Mouse (Mus musculus) intestine, embryonic 16.5 days (tissue): ENCODE data around the gene Snx10. TPM values are rescaled to one million over a fixed set of nuclear protein-coding genes. Genes with fewer than 3 reads are reported as not detected.

Source experiments
- ATAC-seq: fragments of 200-750 bp; cut with Nextera tagmentation; 2 replicates; pipeline ENCODE4 v1.8.0; 2017; ENCODE audit warnings: moderate TSS enrichment, moderate library complexity
- H3K27ac ChIP-seq: fragments of 300-500 bp; sonication (generic); 2 replicates; pipeline ENCODE4 v1.5.1; 2014; ENCODE audit warnings: mild to moderate bottlenecking, low read length
- H3K27me3 ChIP-seq: fragments of 300-500 bp; sonication (generic); replicated peaks from 2 replicates; pipeline ENCODE4 v1.6.1; 2014; ENCODE audit warnings: low read length, control low read depth, mixed read lengths; ENCODE audit not compliant: control insufficient read depth, insufficient read depth
- H3K36me3 ChIP-seq: fragments of 300-500 bp; sonication (generic); 2 replicates; pipeline ENCODE4 v1.6.1; 2014; ENCODE audit warnings: low read length, control low read depth; ENCODE audit not compliant: control insufficient read depth, insufficient read depth
- H3K4me1 ChIP-seq: fragments of 300-500 bp; sonication (generic); 2 replicates; pipeline ENCODE4 v1.6.1; 2014; ENCODE audit warnings: low read length, control low read depth, mixed read lengths; ENCODE audit not compliant: control insufficient read depth, insufficient read depth
- H3K4me2 ChIP-seq: fragments of 300-500 bp; sonication (generic); 2 replicates; pipeline ENCODE4 v1.6.1; 2014; ENCODE audit warnings: low read depth, low read length, control low read depth
- H3K4me3 ChIP-seq: fragments of 300-500 bp; sonication (generic); 2 replicates; pipeline ENCODE4 v1.5.1; 2014; ENCODE audit warnings: mild to moderate bottlenecking, low read length
- H3K9ac ChIP-seq: fragments of 300-500 bp; sonication (generic); 2 replicates; pipeline ENCODE4 v1.6.1; 2014; ENCODE audit warnings: low read depth, low read length
- H3K9me3 ChIP-seq: fragments of 300-500 bp; sonication (generic); 2 replicates; pipeline ENCODE4 v1.6.1; 2016; ENCODE audit warnings: low read length, control low read depth; ENCODE audit not compliant: control insufficient read depth
- WGBS: fragments of 180-500 bp; shearing (Covaris S2); extraction: QIAGEN DNeasy Blood & Tissue Kit; methylation state at CpG from one replicate; pipeline ENCODE4 v1.1.7; 2014; 5-methylcytosine and 5-hydroxymethylcytosine counted together
- polyA plus RNA-seq: library from polyadenylated mRNA; unstranded; fragments of >200 nt; fragmentation: Nextera tagmentation; extraction: Ambion mirVana; gene quantifications from 2 replicates; pipeline ENCODE4 v1.2.1, GENCODE M21; 2015

Gene Snx10
- polyA plus RNA-seq, 1 experiment from 2014 or later: 12.1 TPM

DNA sequence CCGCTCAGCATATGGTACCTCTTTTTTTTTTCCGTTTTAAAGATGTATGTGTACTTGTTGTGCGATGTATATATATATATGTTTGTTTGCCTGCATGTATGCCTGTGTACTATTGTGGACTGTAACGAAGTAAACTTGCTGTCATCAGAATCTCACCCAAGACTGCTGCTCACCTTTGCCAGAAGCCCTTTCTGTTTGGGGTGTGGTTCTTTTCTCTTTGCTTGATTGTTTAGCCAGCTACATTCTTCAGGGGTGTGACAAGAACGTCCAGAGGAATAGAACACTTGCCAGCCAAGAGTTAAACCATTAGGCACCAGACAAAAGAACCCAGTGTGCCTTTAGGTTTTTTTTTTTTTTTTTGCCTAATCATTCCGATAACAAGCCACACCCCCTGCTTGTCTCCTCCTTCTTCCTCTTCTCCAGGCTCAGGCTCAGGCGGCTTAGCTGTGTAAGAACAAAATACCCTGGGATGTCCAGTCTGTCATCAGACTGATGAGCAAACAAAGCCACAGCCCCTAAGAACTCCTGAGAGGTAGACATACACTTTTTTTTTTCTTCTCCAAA is 20.5 kb downstream of the Snx10 start:
- Histone ChIP-seq H3K4me2 (no peak overlapping the region; the same call in 1 of the 2 replicates), H3K9me3 (peaks cover 3% of the 10 kb centered on the region; the same call in 1 of the 2 replicates), H3K27me3 (no peaks in the 10 kb centered on the region), H3K36me3 (no peaks in the 10 kb centered on the region), H3K9ac (no peak overlapping the region), H3K27ac (no peak overlapping the region), H3K4me1 (peaks cover 9% of the 10 kb centered on the region), H3K4me3 (no peak overlapping the region)
- WGBS: 48% methylated on average over 7 of the region's 7 CpGs
- ATAC-seq: peak; percentile 19; the same call in 1 of the 2 replicates

DNA sequence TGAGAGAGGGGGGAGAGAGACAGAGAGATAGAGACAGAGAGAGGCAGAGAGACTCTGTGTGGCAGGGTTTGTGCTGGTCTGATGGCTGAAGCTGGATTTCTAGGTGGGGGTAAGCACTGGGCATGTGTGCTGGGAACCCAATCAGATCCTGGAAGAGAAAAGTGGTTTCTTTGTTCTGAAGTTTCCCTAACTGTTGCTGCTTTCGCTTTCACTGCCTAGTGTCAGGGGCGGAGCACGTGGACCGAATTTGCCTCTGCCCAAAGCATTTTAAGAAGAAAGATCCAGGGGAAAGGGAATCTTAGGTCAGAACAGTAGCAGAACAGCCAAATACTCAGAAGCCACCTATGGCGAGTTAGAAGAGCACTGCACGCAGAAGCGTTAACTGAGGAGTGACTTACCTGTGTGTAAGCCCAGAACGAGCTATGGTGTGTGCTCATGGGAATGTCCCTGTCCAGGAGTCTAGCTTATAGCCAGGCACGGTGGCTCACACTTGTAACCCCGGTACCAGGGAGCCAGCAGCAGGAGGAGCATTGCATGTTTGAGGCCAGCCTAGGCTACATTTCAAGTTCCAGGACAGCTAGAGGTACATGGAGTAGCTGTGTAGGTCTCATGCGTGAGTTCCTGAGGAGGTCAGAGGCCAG is 21.6 kb downstream of the Snx10 start:
- Histone ChIP-seq H3K36me3 (no peaks in the 10 kb centered on the region), H3K4me2 (no peak overlapping the region), H3K9ac (no peak overlapping the region), H3K4me3 (no peak overlapping the region), H3K4me1 (peaks cover 9% of the 10 kb centered on the region), H3K27me3 (no peaks in the 10 kb centered on the region), H3K27ac (no peak overlapping the region), H3K9me3 (no peaks in the 10 kb centered on the region)
- 72% methylated on average over 11 of the region's 11 CpGs for WGBS
- no peak for ATAC-seq

- Histone ChIP-seq H3K4me2 (no peak overlapping the region), H3K9me3 (no peaks in the 10 kb centered on the region), H3K9ac (no peak overlapping the region), H3K4me1 (peaks cover 9% of the 10 kb centered on the region), H3K27ac (no peak overlapping the region), H3K4me3 (no peak overlapping the region), H3K36me3 (no peaks in the 10 kb centered on the region), H3K27me3 (no peaks in the 10 kb centered on the region)
- no peak for ATAC-seq
- 77% methylated on average over 2 of the region's 2 CpGs for WGBS
These were observed 22.4 kb downstream of the Snx10 start for GRCm38 (mm10) chr6:51546085-51546484.

DNA sequence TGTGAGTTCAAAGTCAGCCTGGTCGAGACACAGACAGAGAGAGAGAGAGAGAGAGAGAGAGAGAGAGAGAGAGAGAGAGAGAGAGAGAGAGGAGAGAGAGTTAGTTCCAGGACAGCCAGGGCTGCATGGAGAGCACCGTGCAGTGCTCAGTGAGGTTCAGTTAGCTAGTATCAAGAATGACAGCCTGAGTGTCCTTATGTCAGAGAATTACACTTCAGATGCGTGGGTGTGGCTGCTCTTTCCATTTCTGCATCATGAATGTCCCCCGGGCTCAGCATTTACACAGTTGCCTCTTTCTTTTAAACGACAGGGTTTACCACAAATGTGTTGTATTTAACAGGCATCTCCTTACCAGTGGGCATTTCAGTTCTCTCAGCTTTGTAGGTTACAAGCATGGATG is 25.1 kb downstream of the Snx10 start:
- ATAC-seq: no peak
- no peak overlapping the region for H3K27ac ChIP-seq
- WGBS: 78% methylated on average over 5 of the region's 5 CpGs

DNA sequence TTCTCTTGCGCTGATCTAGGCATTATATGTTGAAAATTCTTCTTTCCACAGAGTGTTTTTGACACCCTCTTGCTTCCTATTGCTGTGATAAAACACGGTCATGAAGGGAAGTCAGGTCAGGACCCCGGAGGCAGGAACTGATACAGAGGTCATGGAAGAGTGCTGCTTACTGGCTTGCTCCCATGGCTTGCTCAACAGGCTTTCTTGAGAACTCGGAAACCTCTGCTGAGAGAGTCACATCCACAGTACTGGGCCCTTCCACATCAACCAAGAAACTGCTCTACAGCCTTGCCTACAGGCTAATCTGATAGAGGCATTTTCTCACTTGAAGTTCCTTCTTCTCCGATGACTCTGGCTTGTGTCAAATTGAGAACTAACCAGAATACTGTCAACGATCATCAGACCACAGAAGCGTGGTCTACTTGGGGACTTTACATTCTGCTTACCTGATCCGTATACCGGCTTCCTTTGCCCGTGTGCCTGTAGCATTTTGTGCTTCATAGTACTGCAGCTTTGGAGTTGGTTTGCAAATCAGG is 27.6 kb downstream of the Snx10 start:
- H3K27ac ChIP-seq: no peak overlapping the region
- H3K27me3 ChIP-seq: no peaks in the 10 kb centered on the region
- H3K36me3 ChIP-seq: no peaks in the 10 kb centered on the region
- 83% methylated on average over 10 of the region's 10 CpGs for WGBS
- no peak overlapping the region for H3K4me3 ChIP-seq
- H3K4me1 ChIP-seq: no peaks in the 10 kb centered on the region
- no peaks in the 10 kb centered on the region for H3K9me3 ChIP-seq
- ATAC-seq: no peak
- H3K9ac ChIP-seq: no peak overlapping the region
- H3K4me2 ChIP-seq: no peak overlapping the region

More for the DNA sequence above, 25.1 kb downstream of the Snx10 start:
- no peaks in the 10 kb centered on the region for H3K27me3 ChIP-seq
- no peak overlapping the region for H3K4me3 ChIP-seq
- H3K4me2 ChIP-seq: no peak overlapping the region
- no peaks in the 10 kb centered on the region; the same call in 1 of the 2 replicates for H3K4me1 ChIP-seq
- no peak overlapping the region for H3K9ac ChIP-seq
- no peaks in the 10 kb centered on the region for H3K9me3 ChIP-seq
- H3K36me3 ChIP-seq: no peaks in the 10 kb centered on the region

GRCm38 (mm10) chr6:51556562-51556961 is 32.9 kb downstream of the Snx10 start:
- ATAC-seq: no peak
- H3K36me3 ChIP-seq: no peaks in the 10 kb centered on the region
- no peak overlapping the region for H3K4me2 ChIP-seq
- H3K9me3 ChIP-seq: no peaks in the 10 kb centered on the region
- no peak overlapping the region for H3K27ac ChIP-seq
- H3K27me3 ChIP-seq: no peaks in the 10 kb centered on the region
- H3K4me3 ChIP-seq: no peak overlapping the region
- H3K4me1 ChIP-seq: no peaks in the 10 kb centered on the region
- no peak overlapping the region for H3K9ac ChIP-seq
- WGBS: 89% methylated on average over 7 of the region's 7 CpGs

DNA sequence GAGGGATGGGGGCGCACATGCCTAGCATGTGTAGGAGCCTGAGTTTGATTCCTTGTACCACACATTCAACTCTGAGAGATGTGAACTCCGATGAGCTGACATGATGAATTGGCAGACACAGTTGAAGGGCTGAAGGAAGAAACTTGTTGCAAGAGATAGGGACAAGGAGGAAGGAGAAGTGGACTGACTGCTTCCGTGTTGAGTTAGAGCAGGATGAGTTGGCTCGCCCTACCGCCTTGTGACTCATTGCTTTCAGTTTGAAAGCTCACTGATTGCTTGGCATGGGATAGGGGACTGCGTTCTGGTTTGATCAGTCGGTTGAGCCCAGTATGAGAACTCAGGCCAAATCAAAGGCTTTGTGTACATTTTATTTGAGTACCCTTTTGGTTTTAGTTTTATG is 34.6 kb downstream of the Snx10 start:
- Histone ChIP-seq H3K27me3 (no peaks in the 10 kb centered on the region), H3K4me1 (no peaks in the 10 kb centered on the region), H3K9ac (no peak overlapping the region), H3K27ac (no peak overlapping the region), H3K9me3 (no peaks in the 10 kb centered on the region), H3K36me3 (no peaks in the 10 kb centered on the region), H3K4me3 (no peak overlapping the region), H3K4me2 (no peak overlapping the region)
- ATAC-seq: no peak
- WGBS: 89% methylated on average over 7 of the region's 7 CpGs

DNA sequence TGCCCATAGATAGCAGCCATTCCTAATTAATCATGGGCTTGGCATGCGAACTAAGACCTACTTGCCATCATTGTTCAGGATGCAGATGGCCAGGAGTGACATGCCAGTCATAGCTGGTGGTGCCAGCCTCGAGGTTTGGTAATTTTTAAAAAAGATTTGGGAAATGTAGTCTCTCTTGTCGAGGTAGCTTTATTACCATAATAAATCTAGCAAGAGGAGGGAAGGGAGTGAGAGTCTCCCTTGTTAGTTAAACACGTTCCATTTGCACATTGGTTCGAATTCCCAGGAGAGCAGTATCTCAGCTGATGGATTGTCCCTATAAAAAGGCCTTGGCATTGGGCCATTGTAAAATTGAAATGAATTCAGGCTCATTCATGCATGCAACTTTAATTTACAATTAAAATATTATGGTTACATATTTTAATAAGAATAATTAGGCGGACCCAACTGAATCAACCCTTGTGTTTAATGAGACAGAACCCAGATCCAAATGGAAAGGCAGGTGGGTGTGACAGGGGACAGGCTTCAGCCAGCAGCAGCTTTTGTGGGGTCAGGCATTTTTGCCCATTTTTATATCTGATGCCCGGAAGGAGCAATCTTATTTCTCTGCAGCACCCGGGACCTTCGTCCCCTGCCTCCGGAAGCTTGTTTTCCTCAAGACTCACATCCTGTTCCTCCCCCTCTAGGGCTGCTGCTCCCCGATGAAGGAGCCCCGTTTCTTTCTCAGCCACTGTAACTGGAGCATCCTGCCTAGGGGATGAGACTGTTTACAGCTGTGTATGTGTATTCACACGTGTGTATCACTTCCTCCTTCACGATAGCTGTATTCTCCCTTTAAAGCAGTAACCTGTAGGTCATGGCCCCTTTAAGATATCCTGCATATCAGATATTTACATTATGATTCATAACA is 43.3 kb downstream of the Snx10 start:
- Histone ChIP-seq H3K9ac (no peak overlapping the region), H3K27me3 (no peaks in the 10 kb centered on the region), H3K4me2 (no peak overlapping the region), H3K9me3 (no peaks in the 10 kb centered on the region), H3K27ac (no peak overlapping the region), H3K36me3 (no peaks in the 10 kb centered on the region), H3K4me1 (no peaks in the 10 kb centered on the region), H3K4me3 (no peak overlapping the region)
- ATAC-seq: no peak
- WGBS: 48% methylated on average over 14 of the region's 14 CpGs

DNA sequence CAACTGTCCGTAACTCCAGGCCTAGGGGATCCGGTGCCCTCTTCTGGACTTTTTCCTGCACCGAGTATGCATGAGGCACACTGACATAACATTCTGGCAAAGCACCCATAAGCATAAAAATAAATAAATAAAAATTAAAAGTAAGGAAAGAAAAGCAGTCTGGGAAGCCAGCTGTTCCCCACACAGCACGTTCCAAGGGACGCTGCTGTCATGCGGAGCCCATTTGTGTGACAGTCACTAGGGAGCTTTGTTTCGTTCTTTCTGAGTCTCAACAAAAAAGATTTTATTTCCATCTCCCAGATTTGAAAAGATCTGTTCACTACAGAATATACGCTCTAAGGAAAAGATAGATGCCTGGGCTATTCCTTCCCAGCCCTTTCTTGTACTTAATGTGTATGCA is 45.4 kb downstream of the Snx10 start:
- no peaks in the 10 kb centered on the region for H3K9me3 ChIP-seq
- ATAC-seq: no peak
- no peak overlapping the region for H3K27ac ChIP-seq
- H3K4me3 ChIP-seq: no peak overlapping the region
- H3K36me3 ChIP-seq: no peaks in the 10 kb centered on the region
- no peaks in the 10 kb centered on the region for H3K4me1 ChIP-seq
- 85% methylated on average over 8 of the region's 8 CpGs for WGBS
- H3K9ac ChIP-seq: no peak overlapping the region
- no peaks in the 10 kb centered on the region for H3K27me3 ChIP-seq
- no peak overlapping the region for H3K4me2 ChIP-seq
